Mouse (Mus musculus) neutrophil, adult 65 days (primary cell): ENCODE data around the gene Kcnab2. TPM values are rescaled to one million over a fixed set of nuclear protein-coding genes. Genes with fewer than 3 reads are reported as not detected.

Experiments used
- total RNA-seq: library from RNA; stranded (reverse); gene quantifications from 2 replicates; pipeline ENCODE4 v1.2.4, GENCODE M21; 2023

Kcnab2 gene
- 88.0 and 108 TPM in 2 replicates for total RNA-seq

DNA sequence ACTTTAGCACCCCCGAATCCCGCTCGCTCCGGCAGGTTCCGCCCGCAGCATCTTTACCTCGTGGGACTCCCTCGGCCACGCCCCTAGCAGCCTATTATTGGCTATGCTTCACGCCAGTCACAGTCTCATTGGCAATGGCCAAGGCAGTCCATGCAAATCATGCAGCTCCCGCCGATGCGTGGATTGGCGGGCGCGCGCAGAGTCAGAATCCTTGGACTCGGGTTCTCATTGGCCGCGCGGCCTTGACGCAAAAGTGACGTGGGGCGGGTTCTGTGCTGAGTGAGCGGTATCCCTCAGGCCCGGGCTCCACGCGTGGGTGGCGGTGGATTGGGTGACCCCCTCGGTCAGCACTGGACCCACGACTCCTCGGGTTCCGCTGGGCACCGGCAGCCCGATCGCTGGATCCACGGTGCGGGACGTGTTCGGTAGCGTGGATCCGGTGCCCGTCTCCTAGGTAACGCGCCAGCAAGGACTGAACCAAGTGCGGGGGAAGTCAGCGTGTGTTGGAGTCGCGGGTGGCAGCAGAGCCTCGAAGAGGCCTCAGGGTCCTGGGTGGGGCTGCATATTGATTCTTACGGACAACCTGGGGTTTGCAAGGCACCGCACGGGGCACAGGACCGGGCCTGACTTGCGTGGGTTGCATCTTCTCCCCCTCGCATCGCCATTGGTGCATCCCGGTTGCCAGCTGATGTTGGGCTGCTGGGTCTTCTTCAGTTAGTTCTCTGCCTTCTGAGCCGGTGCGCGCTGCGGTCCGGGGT, at the start of gene Kcnab2:
Gene Kcnab2 (minus strand): TSS at position 406 of the 758 bp plus-strand sequence.

DNA sequence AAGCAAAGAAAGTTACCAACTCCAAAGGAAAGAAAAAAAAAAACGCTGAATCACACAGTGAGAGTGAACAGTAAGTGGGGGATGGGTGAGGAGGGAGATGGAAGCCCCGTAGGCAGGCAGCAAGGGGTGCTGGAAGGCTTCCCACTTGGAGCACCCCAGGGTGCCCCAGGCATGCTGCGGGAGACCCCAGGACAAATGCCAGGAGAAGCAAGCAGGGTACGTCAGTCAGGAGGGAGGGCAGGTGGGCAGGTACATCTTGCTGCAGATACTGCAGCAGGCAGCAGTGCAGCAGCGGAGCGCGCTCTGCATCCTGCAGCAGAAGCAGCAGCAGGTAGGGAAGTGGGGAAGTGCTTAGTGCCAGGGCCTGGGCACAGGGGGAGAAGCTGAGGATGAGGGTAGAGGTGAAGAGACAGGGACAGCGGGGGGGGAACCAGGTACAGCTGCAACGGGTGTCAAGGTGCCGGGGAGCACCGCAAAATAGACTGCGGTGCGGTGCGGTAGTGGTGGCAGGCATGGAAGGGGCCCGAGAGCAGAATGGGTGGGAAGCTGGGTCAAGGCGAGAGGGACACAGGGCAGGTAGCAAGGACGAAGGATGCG, 1.1 kb downstream of the Kcnab2 start, which contains the start of gene Nphp4:
Gene Nphp4 (plus strand): TSS at position 280 of the 597 bp plus-strand sequence.

Other genes with a start within 250 kb of the Kcnab2 start
- gene Gpr153, start 203.6 kb downstream of the Kcnab2 start, total RNA-seq = 0.64 and 0.66 TPM in 2 replicates
- gene Hes3, start 186.2 kb downstream of the Kcnab2 start, total RNA-seq = not detected in 2 replicates
- gene Icmt, start 180.6 kb downstream of the Kcnab2 start, total RNA-seq = 12.9 and 14.9 TPM in 2 replicates
- gene Rnf207, start 158.9 kb downstream of the Kcnab2 start, total RNA-seq = not detected in 2 replicates
- gene Rpl22, start 152.1 kb downstream of the Kcnab2 start, total RNA-seq = 214 and 227 TPM in 2 replicates
- 0.07 TPM in 1 of 2 replicates, not detected in the other for gene Chd5, start 139.2 kb downstream of the Kcnab2 start, total RNA-seq
- 0.73 and 1.3 TPM in 2 replicates for gene Nphp4, start 1.2 kb downstream of the Kcnab2 start, total RNA-seq